Mouse (Mus musculus) olfactory bulb, adult 2 months (tissue): ENCODE measurements at regions not wholly inside any gene's neighbourhood (a gene's known extent, or its start where the extent isn't known, plus 50 kb on each side); places are given as distances from the start of the nearest gene placed in this dataset.

Experiments used
- CTCF ChIP-seq: fragments of 200-500 bp; IDR thresholded peaks from 2 replicates; pipeline ENCODE4 v1.5.1; 2012; ENCODE audit warnings: low read depth, mild to moderate bottlenecking, low read length, moderate library complexity; ENCODE audit not compliant: insufficient read depth
- POLR2A ChIP-seq: fragments of 200-500 bp; IDR thresholded peaks from 2 replicates; pipeline ENCODE4 v1.6.1; 2012; ENCODE audit warnings: mild to moderate bottlenecking, low read depth, low read length, moderate library complexity; ENCODE audit not compliant: insufficient read depth

DNA sequence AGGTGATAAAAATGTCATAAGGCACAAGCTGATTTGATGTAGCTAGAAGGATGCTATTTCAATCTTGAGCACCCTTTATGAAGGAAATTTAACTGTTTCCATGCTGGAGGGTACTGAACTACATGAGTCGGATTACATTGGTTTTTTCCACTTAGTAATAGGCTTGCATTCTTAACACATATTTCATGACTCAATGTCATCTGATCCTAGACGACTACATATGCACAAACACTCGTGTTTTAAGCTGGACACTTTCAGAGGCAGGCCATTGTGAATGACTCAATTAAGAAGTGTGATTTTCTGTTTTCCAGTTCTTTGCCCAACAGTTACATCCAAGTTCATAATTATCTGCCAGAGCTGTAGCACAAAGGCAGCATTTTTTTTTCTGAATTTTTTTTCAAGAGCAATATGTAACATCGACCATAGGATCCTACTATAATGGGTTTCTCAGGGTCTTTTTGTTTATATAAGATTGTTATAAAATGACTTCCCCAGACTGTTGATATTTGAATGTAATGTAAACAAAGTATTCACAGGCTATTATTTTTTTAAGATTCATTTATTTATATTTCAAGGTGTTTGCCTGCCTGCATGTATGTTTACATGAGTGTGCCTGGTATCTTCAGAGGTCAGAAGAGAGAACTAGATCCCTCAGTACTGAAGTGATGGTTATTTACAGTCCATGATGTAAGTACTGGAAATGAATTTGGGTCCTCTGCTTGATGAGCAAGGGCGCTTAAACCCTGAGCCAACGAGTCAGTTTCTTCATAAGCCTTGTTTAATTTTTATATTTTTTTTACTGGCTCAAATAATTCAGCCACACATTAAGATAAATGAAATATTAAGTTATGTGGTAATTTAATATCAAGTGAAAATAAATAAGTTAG is 526.6 kb upstream of the Gje1 start:
- TF ChIP-seq CTCF (no peak), POLR2A (no peak)
